Mouse (Mus musculus) layer of hippocampus, adult 18-20 months (tissue): ENCODE results near the gene Nsmce4a. TPM values are rescaled to one million over a fixed set of nuclear protein-coding genes. Genes with fewer than 3 reads are reported as not detected.
"Not testable (repeated sequence)": the region's sequence is repeated elsewhere in the genome, so short reads cannot be mapped to it uniquely, and the experiment has no call there.

Experiments used
- DNase-seq, 2 experiments: peaks; one replicate each; pipeline ENCODE4 v3.0.0; 2022; ENCODE audit warnings: low spot score in 2 of 2
- total RNA-seq, 2 experiments: library from RNA; stranded (reverse); gene quantifications; 2 replicates each; pipeline ENCODE4 v1.2.3; 2021

Gene Nsmce4a
- total RNA-seq, 2 experiments from 2014 or later, result 40.7 to 44.1 TPM

- DNase-seq, result no peak
Observed at GRCm38 (mm10) chr7:130540176-130540575, 32.7 kb downstream of the Nsmce4a start.

GRCm38 (mm10) chr7:130537068-130537467 is 35.9 kb downstream of the Nsmce4a start:
- no peak for DNase-seq

- DNase-seq, result no peak
Observed at GRCm38 (mm10) chr7:130535174-130535573, 37.7 kb downstream of the Nsmce4a start.

GRCm38 (mm10) chr7:130533316-130534260 is 39.3 kb downstream of the Nsmce4a start:
- peak; percentile 80 to 91 for DNase-seq

- DNase-seq, result not testable (repeated sequence)
Observed at GRCm38 (mm10) chr7:130531138-130531537, 41.8 kb downstream of the Nsmce4a start.

GRCm38 (mm10) chr7:130527306-130527705 is 45.6 kb downstream of the Nsmce4a start:
- DNase-seq, result no peak

GRCm38 (mm10) chr7:130523451-130523850 is 49.5 kb downstream of the Nsmce4a start:
- DNase-seq, result no peak

- no peak for DNase-seq
Observed at GRCm38 (mm10) chr7:130520812-130521422, 52.0 kb downstream of the Nsmce4a start.

- peak in 1 of 2 experiments; percentile 30 for DNase-seq
Observed at GRCm38 (mm10) chr7:130520049-130520425, 52.9 kb downstream of the Nsmce4a start, which contains the start of gene Ate1. TSS of gene Ate1 (minus strand) at chr7:130520369.

GRCm38 (mm10) chr7:130519096-130520048 is 53.5 kb downstream of the Nsmce4a start:
- peak; percentile 95 to 97 for DNase-seq

GRCm38 (mm10) chr7:130518213-130519095 is 54.5 kb downstream of the Nsmce4a start:
- DNase-seq, result peak in 1 of 2 experiments; percentile 33

- DNase-seq, result no peak
Observed at GRCm38 (mm10) chr7:130510243-130510642, 62.7 kb downstream of the Nsmce4a start.

GRCm38 (mm10) chr7:130503006-130503405 is 69.9 kb downstream of the Nsmce4a start:
- no peak for DNase-seq

GRCm38 (mm10) chr7:130501499-130501898 is 71.4 kb downstream of the Nsmce4a start:
- no peak for DNase-seq

- no peak for DNase-seq
Observed at GRCm38 (mm10) chr7:130493346-130493745, 79.6 kb downstream of the Nsmce4a start.

- DNase-seq, result no peak
Observed at GRCm38 (mm10) chr7:130492026-130492425, 80.9 kb downstream of the Nsmce4a start.
